Mouse (Mus musculus): ENCODE data around the gene Cd151. TPM values are rescaled to one million over a fixed set of nuclear protein-coding genes. Genes with fewer than 3 reads are reported as not detected.

Cd151 gene
- polyA plus RNA-seq (2011; ENCODE audit: insufficient read depth, insufficient read length, low read depth, missing spikeins) = 99.0 and 107 TPM in 2 replicates

DNA sequence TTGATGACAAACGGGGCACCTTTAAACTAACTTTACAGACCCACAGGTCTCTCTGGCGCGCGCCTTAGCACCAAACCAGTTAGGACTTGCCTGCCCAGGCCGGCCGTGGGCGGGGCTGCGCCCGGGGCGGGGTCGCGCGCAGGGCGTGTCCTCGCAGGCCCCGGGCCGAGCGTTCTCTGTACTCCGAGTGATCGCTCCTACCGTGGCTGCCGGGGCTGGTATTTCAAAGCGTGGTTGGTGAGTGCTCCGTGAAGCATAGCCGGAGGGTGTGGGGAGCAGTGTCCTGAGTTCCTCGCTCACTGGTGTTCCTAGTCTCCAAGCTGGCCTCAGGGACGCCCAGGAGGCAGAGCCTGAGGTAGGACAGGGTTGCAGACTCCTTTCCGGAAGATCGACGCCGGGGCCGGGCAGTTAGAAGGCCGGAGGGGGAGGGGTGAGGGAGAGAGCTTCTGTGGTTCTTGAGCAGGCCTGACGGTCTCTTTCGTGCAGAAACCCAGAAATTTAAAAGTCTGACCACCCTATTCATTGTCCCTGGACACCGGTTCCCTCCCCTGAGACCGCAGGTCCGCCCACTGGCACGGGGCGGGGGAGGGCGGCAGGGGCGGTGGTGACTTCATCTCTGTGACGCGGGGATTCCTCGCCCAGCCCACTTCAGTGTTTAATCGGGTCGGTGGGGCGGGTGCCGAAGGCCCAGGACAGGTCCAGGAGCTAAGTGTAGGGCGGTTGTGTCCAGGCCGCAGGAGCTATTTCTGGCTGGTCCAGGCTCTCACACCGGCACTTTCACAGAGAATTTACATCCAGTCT is at the start of gene Cd151:
Cd151 (plus strand) TSS at position 163 of the 801 bp plus-strand sequence.
- H3K36me3 ChIP-seq (ENCODE audit: control insufficient read depth, insufficient read depth, low read length, poor library complexity, severe bottlenecking) = peaks cover 18% of the 10 kb centered on the region
- TF ChIP-seq EP300 (IDR thresholded peaks at IDR 0.05; ENCODE audit: insufficient read depth, low read depth, low read length) (no peak), CTCF (IDR thresholded peaks at IDR 0.05; ENCODE audit: low read depth, low read length) (no peak), POLR2A (IDR thresholded peaks at IDR 0.05; ENCODE audit: insufficient read depth, low read length) (peak; percentile 41)
- peak within 1 kb of the TSS; percentile 88 for H3K4me3 ChIP-seq (ENCODE audit: low read depth, low read length)
- no peaks in the 10 kb centered on the region for H3K9me3 ChIP-seq (replicated peaks; ENCODE audit: control insufficient read depth, insufficient read depth, low read length, poor library complexity, severe bottlenecking)
- no peaks in the 10 kb centered on the region for H3K27me3 ChIP-seq (ENCODE audit: control insufficient read depth, insufficient read depth, low read length, poor library complexity, severe bottlenecking)
- peak within 1 kb of the TSS; percentile 68 for H3K27ac ChIP-seq (ENCODE audit: insufficient read depth, low read length)
- peaks cover 5% of the 10 kb centered on the region for H3K4me1 ChIP-seq (ENCODE audit: control insufficient read depth, insufficient read depth, low read length)
- H3K9ac ChIP-seq (ENCODE audit: low read depth, poor library complexity, severe bottlenecking) = peak within 1 kb of the TSS; percentile 77

DNA sequence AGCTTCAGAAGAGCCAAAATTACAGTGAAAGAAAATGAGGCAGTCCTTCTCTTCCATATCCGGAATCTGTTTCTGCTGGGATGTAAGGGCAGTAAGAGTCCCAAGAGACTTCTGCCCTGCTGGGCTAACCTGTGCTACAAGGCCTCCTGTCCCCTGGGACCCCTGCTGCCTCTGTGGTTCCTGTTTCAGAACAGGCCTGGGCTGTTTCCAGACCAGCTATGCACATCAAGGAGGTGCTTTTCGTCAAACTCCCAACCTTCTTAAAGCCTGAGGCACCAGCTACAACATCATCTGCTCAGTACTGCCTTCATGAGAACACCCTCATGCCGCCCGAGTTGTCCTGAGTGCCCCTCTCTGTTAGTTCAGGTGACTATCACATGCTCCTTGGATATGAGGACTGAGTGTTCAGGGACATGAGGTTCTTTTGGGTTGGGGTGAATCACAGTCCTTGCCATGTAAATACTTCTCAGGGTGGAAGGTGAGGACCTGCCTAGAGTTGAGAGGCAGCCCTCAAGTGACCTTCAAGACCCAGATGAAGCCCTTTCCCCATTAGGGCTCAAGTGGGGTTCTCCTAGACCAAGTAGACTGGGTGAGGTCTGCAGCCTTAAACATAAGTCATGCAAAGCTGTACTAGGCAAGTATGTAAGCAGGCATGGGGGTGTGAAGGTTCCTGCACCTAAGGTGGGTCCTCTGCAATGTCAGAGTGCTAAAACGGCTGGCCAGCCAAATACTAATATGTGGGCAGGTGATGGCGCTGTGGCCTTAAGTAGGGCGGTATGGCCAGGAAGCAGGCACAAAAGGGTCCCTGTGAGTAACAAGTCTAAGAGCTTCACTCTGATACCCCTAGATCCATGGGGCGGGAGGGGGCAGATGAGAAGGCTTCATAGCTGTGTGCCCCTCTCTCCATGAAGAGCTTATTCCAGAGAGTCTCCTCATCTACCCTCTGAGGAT is 49.2 kb upstream of the Cd151 start:
- H3K27me3 ChIP-seq (ENCODE audit: control insufficient read depth, insufficient read depth, low read length, poor library complexity, severe bottlenecking) = no peaks in the 10 kb centered on the region
- H3K4me1 ChIP-seq (ENCODE audit: control insufficient read depth, insufficient read depth, low read length) = peaks cover 6% of the 10 kb centered on the region
- TF ChIP-seq EP300 (IDR thresholded peaks at IDR 0.05; ENCODE audit: insufficient read depth, low read depth, low read length) (no peak), CTCF (IDR thresholded peaks at IDR 0.05; ENCODE audit: low read depth, low read length) (peak; percentile 53)
- no peak overlapping the region for H3K27ac ChIP-seq (ENCODE audit: insufficient read depth, low read length)
- no peaks in the 10 kb centered on the region for H3K36me3 ChIP-seq (ENCODE audit: control insufficient read depth, insufficient read depth, low read length, poor library complexity, severe bottlenecking)
- H3K9me3 ChIP-seq (replicated peaks; ENCODE audit: control insufficient read depth, insufficient read depth, low read length, poor library complexity, severe bottlenecking) = no peaks in the 10 kb centered on the region
- H3K4me3 ChIP-seq (ENCODE audit: low read depth, low read length) = no peak overlapping the region
- H3K9ac ChIP-seq (ENCODE audit: low read depth, poor library complexity, severe bottlenecking) = no peak overlapping the region

DNA sequence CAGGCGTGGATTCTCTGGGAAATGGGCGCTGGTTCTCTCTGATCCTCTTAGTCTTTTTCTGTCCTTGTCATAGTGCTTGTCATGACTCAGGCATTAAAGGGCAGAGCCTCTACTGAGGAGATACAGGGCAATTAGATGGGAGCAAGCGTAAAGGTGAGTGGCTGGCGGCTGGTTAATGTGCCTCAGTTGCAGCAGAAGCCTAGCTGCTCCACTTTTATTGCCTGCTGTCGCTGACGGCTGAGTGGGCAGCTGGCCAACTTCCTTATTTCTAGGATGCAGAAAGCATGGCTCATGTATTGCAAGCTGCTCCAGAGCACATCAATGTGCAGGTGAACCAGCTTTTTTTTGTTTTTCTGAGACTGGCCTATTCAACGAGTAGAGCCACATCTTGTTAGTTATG is 48.2 kb upstream of the Cd151 start:
- H3K9me3 ChIP-seq (replicated peaks; ENCODE audit: control insufficient read depth, insufficient read depth, low read length, poor library complexity, severe bottlenecking) = no peaks in the 10 kb centered on the region
- no peak overlapping the region for H3K27ac ChIP-seq (ENCODE audit: insufficient read depth, low read length)
- H3K4me1 ChIP-seq (ENCODE audit: control insufficient read depth, insufficient read depth, low read length) = peaks cover 6% of the 10 kb centered on the region
- no peak overlapping the region for H3K9ac ChIP-seq (ENCODE audit: low read depth, poor library complexity, severe bottlenecking)
- no peaks in the 10 kb centered on the region for H3K27me3 ChIP-seq (ENCODE audit: control insufficient read depth, insufficient read depth, low read length, poor library complexity, severe bottlenecking)
- H3K36me3 ChIP-seq (ENCODE audit: control insufficient read depth, insufficient read depth, low read length, poor library complexity, severe bottlenecking) = no peaks in the 10 kb centered on the region
- TF ChIP-seq CTCF (IDR thresholded peaks at IDR 0.05; ENCODE audit: low read depth, low read length) = no peak
- no peak for TF ChIP-seq EP300 (IDR thresholded peaks at IDR 0.05; ENCODE audit: insufficient read depth, low read depth, low read length)
- no peak for TF ChIP-seq POLR2A (IDR thresholded peaks at IDR 0.05; ENCODE audit: insufficient read depth, low read length)
- no peak overlapping the region for H3K4me3 ChIP-seq (ENCODE audit: low read depth, low read length)

DNA sequence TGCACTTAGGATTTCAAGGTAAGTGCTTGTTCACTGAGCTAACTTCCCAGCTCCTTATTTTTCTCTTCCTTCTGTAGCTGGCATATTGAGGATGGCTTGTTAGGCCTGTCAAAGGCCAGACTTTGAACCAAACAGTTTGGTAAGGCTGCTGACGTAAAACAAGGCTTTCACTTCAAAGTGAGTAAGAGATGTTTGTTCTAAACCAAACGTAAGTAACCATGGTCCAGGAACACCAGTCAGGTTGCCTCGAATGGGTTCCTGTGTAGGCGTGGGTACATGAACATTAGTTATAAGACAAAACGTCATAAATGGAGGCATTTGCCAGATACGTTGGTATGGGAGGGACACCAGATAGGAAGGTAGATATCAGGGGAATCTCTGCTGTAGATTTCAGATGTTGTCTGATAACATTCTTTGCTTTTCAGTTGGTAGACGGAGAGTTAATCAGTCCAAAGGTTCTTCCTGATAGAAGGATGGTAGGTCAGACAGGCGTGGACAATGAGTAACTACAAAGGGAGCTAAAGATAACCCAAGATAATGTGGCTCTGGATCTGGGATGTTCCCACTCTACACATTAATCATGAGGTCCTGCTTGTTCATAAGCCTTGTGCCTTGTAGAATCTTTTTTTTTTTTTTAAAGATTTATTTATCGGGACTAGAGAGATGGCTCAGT is 47.0 kb upstream of the Cd151 start:
- no peak for TF ChIP-seq CTCF (IDR thresholded peaks at IDR 0.05; ENCODE audit: low read depth, low read length)
- no peak for TF ChIP-seq POLR2A (IDR thresholded peaks at IDR 0.05; ENCODE audit: insufficient read depth, low read length)
- no peak for TF ChIP-seq EP300 (IDR thresholded peaks at IDR 0.05; ENCODE audit: insufficient read depth, low read depth, low read length)
- no peak overlapping the region for H3K27ac ChIP-seq (ENCODE audit: insufficient read depth, low read length)
- no peaks in the 10 kb centered on the region for H3K9me3 ChIP-seq (replicated peaks; ENCODE audit: control insufficient read depth, insufficient read depth, low read length, poor library complexity, severe bottlenecking)
- H3K36me3 ChIP-seq (ENCODE audit: control insufficient read depth, insufficient read depth, low read length, poor library complexity, severe bottlenecking) = no peaks in the 10 kb centered on the region
- no peaks in the 10 kb centered on the region for H3K27me3 ChIP-seq (ENCODE audit: control insufficient read depth, insufficient read depth, low read length, poor library complexity, severe bottlenecking)
- H3K4me3 ChIP-seq (ENCODE audit: low read depth, low read length) = no peak overlapping the region
- H3K4me1 ChIP-seq (ENCODE audit: control insufficient read depth, insufficient read depth, low read length) = peaks cover 6% of the 10 kb centered on the region
- H3K9ac ChIP-seq (ENCODE audit: low read depth, poor library complexity, severe bottlenecking) = no peak overlapping the region

DNA sequence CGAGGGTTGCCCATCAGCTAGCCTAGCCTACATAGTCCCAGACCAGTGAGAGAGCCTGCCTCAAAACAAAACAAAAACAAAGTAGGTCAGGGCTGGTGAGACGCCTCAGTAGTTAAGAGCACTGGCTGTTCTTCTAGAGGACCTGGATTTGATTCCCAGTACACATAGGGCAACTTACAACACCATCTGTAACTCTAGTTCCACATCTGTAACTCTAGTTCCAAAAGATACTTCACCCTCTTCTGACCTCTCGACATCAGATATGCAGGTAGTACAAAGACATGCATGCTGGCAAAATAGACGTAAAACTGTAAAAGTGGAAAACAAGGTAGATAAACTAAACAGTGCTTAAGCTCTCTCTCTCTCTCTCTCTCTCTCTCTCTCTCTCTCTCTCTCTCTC is 43.4 kb upstream of the Cd151 start:
- no peak overlapping the region for H3K4me3 ChIP-seq (ENCODE audit: low read depth, low read length)
- TF ChIP-seq CTCF (IDR thresholded peaks at IDR 0.05; ENCODE audit: low read depth, low read length) (no peak), POLR2A (IDR thresholded peaks at IDR 0.05; ENCODE audit: insufficient read depth, low read length) (no peak), EP300 (IDR thresholded peaks at IDR 0.05; ENCODE audit: insufficient read depth, low read depth, low read length) (no peak)
- H3K9ac ChIP-seq (ENCODE audit: low read depth, poor library complexity, severe bottlenecking) = no peak overlapping the region
- no peaks in the 10 kb centered on the region for H3K36me3 ChIP-seq (ENCODE audit: control insufficient read depth, insufficient read depth, low read length, poor library complexity, severe bottlenecking)
- H3K4me1 ChIP-seq (ENCODE audit: control insufficient read depth, insufficient read depth, low read length) = peaks cover 1% of the 10 kb centered on the region
- H3K27me3 ChIP-seq (ENCODE audit: control insufficient read depth, insufficient read depth, low read length, poor library complexity, severe bottlenecking) = no peaks in the 10 kb centered on the region
- no peak overlapping the region for H3K27ac ChIP-seq (ENCODE audit: insufficient read depth, low read length)
- H3K9me3 ChIP-seq (replicated peaks; ENCODE audit: control insufficient read depth, insufficient read depth, low read length, poor library complexity, severe bottlenecking) = no peaks in the 10 kb centered on the region
